Mouse (Mus musculus) forebrain, embryonic 11.5 days (tissue): ENCODE measurements around the gene C3. TPM values are rescaled to one million over a fixed set of nuclear protein-coding genes. Genes with fewer than 3 reads are reported as not detected.

Experiments used
- ATAC-seq: fragments of 200-750 bp; cut with Nextera tagmentation; replicated peaks from 2 replicates; pipeline ENCODE4 v1.8.0; 2017; ENCODE audit warnings: moderate TSS enrichment; ENCODE audit not compliant: low FRiP score
- DNase-seq: peaks from one replicate; pipeline ENCODE4 v3.0.0-alpha.2; 2017; ENCODE audit warnings: low spot score
- H3K27ac ChIP-seq: fragments of 300-500 bp; sonication (generic); 2 replicates; pipeline ENCODE4 v1.5.1; 2014; ENCODE audit warnings: low read depth, low read length
- H3K27me3 ChIP-seq: fragments of 300-500 bp; sonication (generic); 2 replicates; pipeline ENCODE4 v1.6.1; 2014; ENCODE audit warnings: mild to moderate bottlenecking, low read length, mixed read lengths; ENCODE audit not compliant: control insufficient read depth, insufficient read depth
- H3K36me3 ChIP-seq: fragments of 300-500 bp; sonication (generic); 2 replicates; pipeline ENCODE4 v1.6.1; 2014; ENCODE audit warnings: mild to moderate bottlenecking, low read length, moderate library complexity, mixed read lengths; ENCODE audit not compliant: control insufficient read depth, insufficient read depth
- H3K4me1 ChIP-seq: fragments of 300-500 bp; sonication (generic); replicated peaks from 2 replicates; pipeline ENCODE4 v1.6.1; 2014; ENCODE audit warnings: low read length, mixed read lengths; ENCODE audit not compliant: control insufficient read depth, insufficient read depth
- H3K4me2 ChIP-seq: fragments of 300-500 bp; sonication (generic); 2 replicates; pipeline ENCODE4 v1.6.1; 2014; ENCODE audit warnings: low read depth, mild to moderate bottlenecking, low read length, moderate library complexity, mixed read lengths; ENCODE audit not compliant: severe bottlenecking
- H3K4me3 ChIP-seq: fragments of 300-500 bp; sonication (generic); 2 replicates; pipeline ENCODE4 v1.5.1; 2014; ENCODE audit warnings: low read depth, low read length
- H3K9ac ChIP-seq: fragments of 300-500 bp; sonication (generic); 2 replicates; pipeline ENCODE4 v1.6.1; 2014; ENCODE audit warnings: low read length
- H3K9me3 ChIP-seq: fragments of 300-500 bp; sonication (generic); 2 replicates; pipeline ENCODE4 v1.6.1; 2016; ENCODE audit warnings: low read length, mixed read lengths; ENCODE audit not compliant: control insufficient read depth
- WGBS: fragments of 180-500 bp; shearing (Covaris S2); extraction: QIAGEN DNeasy Blood & Tissue Kit; methylation state at CpG from one replicate; pipeline ENCODE4 v1.1.7; 2014; 5-methylcytosine and 5-hydroxymethylcytosine counted together
- polyA plus RNA-seq: library from polyadenylated mRNA; unstranded; fragments of >200 nt; fragmentation: Nextera tagmentation; extraction: Ambion mirVana; gene quantifications from 2 replicates; pipeline ENCODE4 v1.2.1, GENCODE M21; 2014

The C3 gene
- polyA plus RNA-seq, 1 experiment from 2014 or later, result not detected

DNA sequence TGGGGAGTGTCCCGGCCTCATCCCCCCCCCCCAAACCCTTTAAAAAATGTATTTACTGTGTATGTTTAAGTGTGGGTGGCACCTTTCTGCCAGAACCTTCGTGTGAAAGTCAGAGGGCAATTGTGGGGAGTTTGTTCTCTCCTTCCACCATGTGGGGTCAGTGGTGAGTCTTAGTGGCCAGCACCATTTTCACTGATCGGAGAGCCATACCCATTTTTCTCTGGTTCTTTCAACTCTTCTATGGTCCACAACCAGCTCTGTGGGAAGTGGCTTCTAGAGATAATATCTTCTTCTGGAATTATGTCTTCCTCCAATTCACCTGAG, 8.1 kb downstream of the C3 start:
- Histone ChIP-seq H3K9ac (no peak overlapping the region), H3K9me3 (no peaks in the 10 kb centered on the region), H3K27me3 (no peaks in the 10 kb centered on the region), H3K27ac (no peak overlapping the region), H3K4me1 (no peaks in the 10 kb centered on the region), H3K36me3 (no peaks in the 10 kb centered on the region), H3K4me3 (no peak overlapping the region), H3K4me2 (no peak overlapping the region)
- DNase-seq (peak; percentile 54), ATAC-seq (no peak)
- 17% methylated on average over 3 of the region's 3 CpGs for WGBS

DNA sequence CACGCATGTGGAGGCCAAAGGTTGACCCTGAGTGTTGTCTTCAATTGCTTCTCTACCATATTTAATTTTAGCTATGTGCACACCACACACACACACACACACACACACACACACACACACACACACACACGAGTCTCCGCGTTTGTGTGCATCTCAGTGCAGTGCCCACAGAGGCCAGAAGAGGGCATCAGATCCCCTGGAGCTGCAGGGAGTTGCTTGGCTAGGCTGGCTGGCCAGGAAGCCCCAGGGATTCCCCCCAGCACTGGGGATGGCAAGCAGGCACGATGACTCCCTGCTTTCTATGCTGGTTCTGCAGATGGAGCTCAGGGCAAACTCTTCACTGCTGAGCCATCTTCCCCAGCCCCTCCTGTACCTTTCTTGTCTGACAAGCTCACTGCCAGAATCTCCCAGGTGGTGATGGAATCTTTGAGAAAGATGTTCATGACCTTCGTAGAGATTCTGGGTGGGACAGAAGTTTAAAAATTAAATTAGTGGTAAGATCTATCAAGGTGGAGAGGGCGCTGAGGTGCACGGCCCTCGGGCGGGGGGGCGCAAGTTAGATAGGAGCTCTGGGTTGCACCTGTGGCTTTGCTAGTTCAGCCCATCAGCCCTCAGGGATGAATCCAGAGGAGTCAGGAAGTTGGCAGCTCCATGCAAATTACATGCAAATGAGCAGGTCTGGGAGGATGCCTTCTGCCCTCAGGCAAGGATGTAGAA, 8.6 kb downstream of the C3 start:
- Histone ChIP-seq H3K4me3 (no peak overlapping the region), H3K27me3 (no peaks in the 10 kb centered on the region), H3K4me2 (no peak overlapping the region), H3K9ac (no peak overlapping the region), H3K9me3 (no peaks in the 10 kb centered on the region), H3K4me1 (no peaks in the 10 kb centered on the region), H3K27ac (no peak overlapping the region), H3K36me3 (no peaks in the 10 kb centered on the region)
- ATAC-seq, result no peak; the same call in 1 of the 2 replicates
- WGBS, result 18% methylated on average over 11 of the region's 11 CpGs
- peak; percentile 82 for DNase-seq

DNA sequence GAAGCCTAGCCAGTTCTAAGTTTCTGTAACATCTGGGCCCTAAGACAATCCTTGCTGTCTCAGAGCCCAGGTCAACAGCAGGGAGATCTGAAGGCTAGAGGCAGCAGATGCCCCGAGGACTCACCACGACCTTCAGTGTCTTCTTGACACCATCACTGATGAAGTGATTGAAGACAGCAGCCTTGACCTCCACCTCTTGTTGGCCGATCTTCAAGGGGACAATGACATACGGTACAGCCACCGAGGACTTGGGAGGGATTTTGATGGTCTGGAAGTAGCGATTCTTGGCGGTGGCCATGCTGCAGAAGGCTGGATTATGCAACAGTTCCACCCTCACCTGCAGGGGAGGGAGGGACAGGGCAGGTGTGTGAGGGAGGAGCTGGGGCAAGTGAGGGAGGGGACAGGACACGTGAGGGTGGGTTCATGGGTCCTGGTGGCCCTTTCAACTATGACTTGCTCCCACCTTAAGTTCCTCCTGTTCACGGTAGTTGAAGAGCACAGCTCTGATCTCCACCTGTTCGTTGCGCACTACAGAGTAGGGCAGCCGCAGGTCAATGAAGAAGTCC, 9.5 kb downstream of the C3 start:
- H3K36me3 ChIP-seq, result no peaks in the 10 kb centered on the region
- ATAC-seq, result no peak
- H3K27me3 ChIP-seq, result no peaks in the 10 kb centered on the region
- H3K9ac ChIP-seq, result no peak overlapping the region
- H3K4me2 ChIP-seq, result no peak overlapping the region
- no peaks in the 10 kb centered on the region for H3K4me1 ChIP-seq
- H3K4me3 ChIP-seq, result no peak overlapping the region
- no peak overlapping the region for H3K27ac ChIP-seq
- 82% methylated on average over 12 of the region's 12 CpGs for WGBS
- peak; percentile 47 for DNase-seq
- H3K9me3 ChIP-seq, result no peaks in the 10 kb centered on the region

DNA sequence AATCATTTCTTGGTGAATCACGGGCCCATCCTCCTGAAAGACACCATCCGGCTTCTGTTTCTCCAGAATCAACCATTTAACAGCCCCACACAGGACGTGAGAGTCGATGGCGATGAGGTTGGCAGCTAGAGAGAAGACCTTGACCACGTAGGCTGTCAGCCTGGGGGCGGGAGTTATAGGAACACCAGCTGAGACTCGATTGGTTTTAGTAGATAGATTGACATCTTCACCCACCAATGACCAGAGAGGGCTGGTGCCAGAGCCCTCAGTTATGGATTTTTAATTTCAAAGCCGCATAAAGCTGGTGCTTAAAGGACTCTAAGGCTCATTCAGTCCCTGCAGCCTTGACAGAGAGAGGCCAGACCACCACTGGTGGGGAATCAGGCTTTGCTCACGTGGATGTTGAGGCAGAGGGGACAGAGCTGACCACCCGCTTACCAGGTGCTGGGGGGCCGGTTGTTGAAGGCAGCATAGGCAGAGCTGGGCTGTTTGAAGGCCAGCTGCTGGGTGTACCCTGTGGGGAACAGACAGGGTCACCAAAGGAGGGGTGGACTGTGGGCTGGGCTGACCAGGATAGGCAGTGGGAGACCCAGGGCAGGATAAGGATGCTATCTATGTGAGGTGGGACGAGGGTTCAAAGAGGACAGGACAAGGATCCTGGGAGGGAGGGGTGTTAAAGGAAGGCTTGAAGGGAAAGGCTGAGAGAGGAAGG, 13.1 kb downstream of the C3 start:
- DNase-seq, result no peak
- Histone ChIP-seq H3K27ac (no peak overlapping the region), H3K4me3 (no peak overlapping the region), H3K4me1 (no peaks in the 10 kb centered on the region), H3K9ac (no peak overlapping the region), H3K4me2 (no peak overlapping the region), H3K27me3 (no peaks in the 10 kb centered on the region), H3K9me3 (no peaks in the 10 kb centered on the region), H3K36me3 (no peaks in the 10 kb centered on the region)
- WGBS, result 51% methylated on average over 13 of the region's 13 CpGs
- no peak for ATAC-seq

DNA sequence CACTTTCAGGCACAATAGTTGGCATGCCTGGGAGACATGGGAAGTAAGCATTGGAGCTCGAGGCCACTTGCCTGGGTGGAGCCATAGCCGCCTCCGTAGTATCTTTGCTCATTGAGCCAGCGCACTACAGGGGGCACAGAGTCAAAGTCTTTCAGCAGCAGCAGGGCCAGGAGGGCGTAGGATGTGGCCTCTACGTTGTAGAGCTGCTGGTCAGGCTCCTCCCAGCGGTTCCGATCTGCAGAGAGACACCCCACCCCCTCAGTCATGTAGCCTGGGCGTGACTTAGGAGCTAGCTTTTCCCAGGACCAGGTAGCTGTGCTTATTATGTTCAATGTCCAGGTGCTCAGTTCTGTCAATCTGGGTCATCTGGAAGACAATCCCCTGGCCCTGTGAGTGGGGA, 16.4 kb downstream of the C3 start:
- no peak for ATAC-seq
- H3K9me3 ChIP-seq, result no peaks in the 10 kb centered on the region
- H3K9ac ChIP-seq, result no peak overlapping the region
- no peak for DNase-seq
- no peak overlapping the region for H3K4me3 ChIP-seq
- no peaks in the 10 kb centered on the region for H3K36me3 ChIP-seq
- H3K27me3 ChIP-seq, result no peaks in the 10 kb centered on the region
- no peak overlapping the region for H3K27ac ChIP-seq
- no peak overlapping the region for H3K4me2 ChIP-seq
- H3K4me1 ChIP-seq, result no peaks in the 10 kb centered on the region
- 63% methylated on average over 9 of the region's 9 CpGs for WGBS

DNA sequence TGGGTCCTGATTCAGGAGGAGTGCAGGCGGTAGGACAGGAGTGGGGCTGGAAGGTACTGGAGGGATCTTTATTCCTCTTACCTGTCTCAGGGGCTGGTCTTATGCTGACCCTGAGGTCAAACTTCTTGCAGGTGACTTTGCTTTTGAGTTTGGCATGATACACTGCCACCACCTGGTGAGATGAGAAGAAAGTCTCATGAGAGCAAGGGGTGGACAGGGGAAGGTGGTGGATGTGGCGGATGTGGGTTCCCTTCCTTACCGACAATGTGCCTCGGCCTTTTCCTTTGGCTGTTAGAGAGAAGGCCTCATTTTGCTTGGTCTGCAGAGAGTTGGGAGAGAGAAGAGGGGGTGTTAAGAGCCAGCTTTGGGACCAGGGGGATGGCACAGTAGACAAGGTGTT, 18.6 kb downstream of the C3 start:
- H3K4me2 ChIP-seq, result no peak overlapping the region
- H3K27ac ChIP-seq, result no peak overlapping the region
- no peaks in the 10 kb centered on the region for H3K36me3 ChIP-seq
- no peaks in the 10 kb centered on the region for H3K27me3 ChIP-seq
- whole genome bisulfite sequencing, result 72% methylated on average over 4 of the region's 4 CpGs
- H3K4me3 ChIP-seq, result no peak overlapping the region
- H3K9ac ChIP-seq, result no peak overlapping the region
- DNase-seq (no peak), ATAC-seq (no peak)
- H3K9me3 ChIP-seq, result no peaks in the 10 kb centered on the region
- no peaks in the 10 kb centered on the region for H3K4me1 ChIP-seq

DNA sequence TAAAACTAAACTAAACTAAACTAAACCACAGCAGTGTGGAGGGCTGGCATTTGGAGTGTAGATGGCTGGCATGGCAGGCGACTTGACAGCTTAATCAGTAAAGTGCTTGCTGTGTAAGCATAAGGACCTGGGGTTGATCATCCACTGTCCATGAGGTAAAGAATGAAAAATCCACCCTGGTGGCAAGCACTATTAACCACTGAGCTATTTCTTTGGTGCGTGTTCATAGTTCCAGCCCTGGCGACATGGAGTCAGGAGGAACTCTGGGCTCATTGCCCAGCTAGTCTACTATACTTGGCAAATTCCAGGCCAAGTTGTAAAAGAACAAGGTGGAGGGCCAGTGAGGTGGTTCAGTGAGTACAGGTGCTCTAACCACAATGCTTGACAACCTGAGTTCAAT, 20.0 kb downstream of the C3 start:
- Histone ChIP-seq H3K9me3 (no peaks in the 10 kb centered on the region), H3K27me3 (no peaks in the 10 kb centered on the region), H3K9ac (no peak overlapping the region), H3K4me2 (no peak overlapping the region), H3K27ac (no peak overlapping the region), H3K36me3 (no peaks in the 10 kb centered on the region), H3K4me3 (no peak overlapping the region), H3K4me1 (no peaks in the 10 kb centered on the region)
- DNase-seq (no peak), ATAC-seq (no peak)
- WGBS, result 93% methylated on average over 3 of the region's 3 CpGs

DNA sequence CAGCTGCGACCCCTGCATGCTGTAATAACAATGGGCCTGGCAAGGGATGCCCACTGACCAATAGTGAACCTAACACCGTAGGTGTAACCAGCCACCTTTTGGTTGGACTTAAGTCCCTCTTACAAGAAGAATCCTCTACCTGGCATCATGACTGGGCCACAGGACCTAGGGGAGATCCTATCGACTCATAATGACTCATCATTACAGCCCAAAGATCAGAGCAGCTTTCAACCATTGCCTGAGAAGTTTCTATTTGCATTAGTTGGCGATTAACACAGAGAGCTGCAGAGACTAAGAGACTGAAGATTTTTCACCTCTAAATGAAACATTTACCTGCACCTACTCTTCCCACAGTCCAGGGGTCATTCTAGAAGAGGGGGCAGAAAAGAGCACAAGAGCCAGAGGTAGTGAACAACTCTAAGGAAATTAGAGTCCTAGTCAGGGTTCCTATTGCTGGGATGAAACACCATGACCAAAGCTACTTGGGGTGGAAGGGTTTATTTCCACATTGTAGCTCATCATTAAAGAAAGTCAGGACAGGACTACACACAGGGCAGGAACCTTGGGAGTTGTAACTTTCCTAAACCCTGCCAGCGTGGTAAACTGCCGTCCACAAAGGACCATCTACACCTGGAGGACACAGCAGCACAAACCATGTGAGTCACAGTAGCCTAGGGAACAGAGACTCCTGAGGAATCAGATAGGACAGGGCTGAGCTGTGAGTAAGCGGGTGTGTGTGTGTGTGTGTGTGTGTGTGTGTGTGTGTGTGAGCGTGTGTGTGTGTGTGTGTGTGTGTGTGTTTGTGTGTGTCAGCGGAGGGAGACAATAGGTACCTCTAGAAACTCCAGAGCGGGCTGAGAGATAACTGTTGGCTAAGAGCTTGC, 25.9 kb downstream of the C3 start:
- no peak for ATAC-seq

More for the DNA sequence above, 25.9 kb downstream of the C3 start:
- Histone ChIP-seq H3K4me3 (no peak overlapping the region), H3K4me2 (no peak overlapping the region), H3K4me1 (no peaks in the 10 kb centered on the region), H3K27ac (no peak overlapping the region), H3K9ac (no peak overlapping the region), H3K9me3 (no peaks in the 10 kb centered on the region), H3K36me3 (no peaks in the 10 kb centered on the region), H3K27me3 (no peaks in the 10 kb centered on the region)
- no peak for DNase-seq
- WGBS, result 79% methylated on average over 10 of the region's 10 CpGs
